Mouse (Mus musculus) C2C12 (cell line): ENCODE results near the gene Gm49601. TPM values are rescaled to one million over a fixed set of nuclear protein-coding genes. Genes with fewer than 3 reads are reported as not detected.

Source experiments
- H3K27me3 ChIP-seq: one replicate; pipeline ENCODE4 v1.6.1; 2011; ENCODE audit not compliant: control insufficient read depth, insufficient read depth, insufficient read length
- H3K36me3 ChIP-seq: one replicate; pipeline ENCODE4 v1.6.1; 2011; ENCODE audit not compliant: control insufficient read depth, insufficient read depth
- H3K4me3 ChIP-seq: one replicate; pipeline ENCODE4 v1.5.1; 2011; ENCODE audit warnings: mild to moderate bottlenecking, control low read depth; ENCODE audit not compliant: poor library complexity, insufficient read depth, severe bottlenecking
- H3K79me2 ChIP-seq: one replicate; pipeline ENCODE4 v1.6.1; 2011; ENCODE audit not compliant: control insufficient read depth, insufficient read depth
- H3K79me3 ChIP-seq: one replicate; pipeline ENCODE4 v1.6.1; 2011; ENCODE audit warnings: low read depth, control low read depth
- H3ac ChIP-seq: one replicate; pipeline ENCODE3; 2011; ENCODE audit warnings: low read depth; ENCODE audit not compliant: control insufficient read depth, insufficient read length
- CEBPB ChIP-seq: IDR thresholded peaks from one replicate; pipeline ENCODE4 v1.6.1; 2011; ENCODE audit warnings: low read depth, mild to moderate bottlenecking, control low read depth, moderate library complexity
- CTCF ChIP-seq: IDR thresholded peaks from one replicate; pipeline ENCODE4 v1.5.1; 2011; ENCODE audit not compliant: control insufficient read depth, insufficient read depth, insufficient read length
- FOSL1 ChIP-seq: IDR thresholded peaks from one replicate; pipeline ENCODE4 v1.8.0; 2011; ENCODE audit warnings: mild to moderate bottlenecking, low read length; ENCODE audit not compliant: poor library complexity, insufficient read depth, severe bottlenecking
- MAX ChIP-seq: IDR thresholded peaks from one replicate; pipeline ENCODE4 v1.6.1; 2011; ENCODE audit warnings: mild to moderate bottlenecking, control low read depth
- MYOD1 ChIP-seq: IDR thresholded peaks from one replicate; pipeline ENCODE4 v1.6.1; 2011; ENCODE audit warnings: low read depth; ENCODE audit not compliant: control insufficient read depth, insufficient read length
- MYOG ChIP-seq: IDR thresholded peaks from one replicate; pipeline ENCODE4 v1.6.1; 2011; ENCODE audit not compliant: control insufficient read depth, insufficient read length; ENCODE audit errors: extremely low read depth
- USF1 ChIP-seq: IDR thresholded peaks from one replicate; pipeline ENCODE4 v1.6.1; 2011; ENCODE audit warnings: low read depth, mild to moderate bottlenecking, control low read depth, moderate library complexity
- polyA plus RNA-seq: library from polyadenylated mRNA; unstranded; fragments of >200 nt; fragmentation: generic; extraction: Trizol; gene quantifications from one replicate; pipeline ENCODE4 v1.2.1, GENCODE M21; 2012; ENCODE audit warnings: missing spikeins

Gene Gm49601
- polyA plus RNA-seq, 1 experiment, result 5.3 TPM

- H3K4me3 ChIP-seq, result no peak overlapping the region
These were observed 45.1 kb downstream of the Gm49601 start for GRCm38 (mm10) chr16:18581050-18581622.

GRCm38 (mm10) chr16:18580389-18580788 is 45.8 kb downstream of the Gm49601 start:
- no peak for TF ChIP-seq FOSL1
- no peak for TF ChIP-seq MYOD1
- TF ChIP-seq CTCF, result no peak
- TF ChIP-seq CEBPB, result no peak
- no peak for TF ChIP-seq USF1
- no peak for TF ChIP-seq MYOG
- peaks cover 11% of the 10 kb centered on the region for H3K79me2 ChIP-seq
- H3K27me3 ChIP-seq, result no peaks in the 10 kb centered on the region
- peaks cover 2% of the 10 kb centered on the region for H3K79me3 ChIP-seq
- no peak overlapping the region for H3ac ChIP-seq
- H3K36me3 ChIP-seq, result peaks cover 22% of the 10 kb centered on the region
- H3K4me3 ChIP-seq, result no peak overlapping the region

More at GRCm38 (mm10) chr16:18581050-18581622, 45.1 kb downstream of the Gm49601 start:
- Histone ChIP-seq H3K27me3 (no peaks in the 10 kb centered on the region), H3ac (no peak overlapping the region), H3K79me3 (peaks cover 2% of the 10 kb centered on the region), H3K79me2 (peaks cover 18% of the 10 kb centered on the region), H3K36me3 (peaks cover 22% of the 10 kb centered on the region)
- TF ChIP-seq FOSL1, result no peak
- no peak for TF ChIP-seq CEBPB
- TF ChIP-seq CTCF, result no peak
- no peak for TF ChIP-seq USF1
- TF ChIP-seq MAX, result no peak
- no peak for TF ChIP-seq MYOG
- TF ChIP-seq MYOD1, result no peak

- H3ac ChIP-seq, result no peak overlapping the region
- H3K4me3 ChIP-seq, result no peak overlapping the region
- no peaks in the 10 kb centered on the region for H3K27me3 ChIP-seq
- TF ChIP-seq CEBPB (no peak), USF1 (no peak), MYOD1 (no peak), CTCF (no peak), MAX (no peak), MYOG (no peak)
- H3K79me3 ChIP-seq, result no peaks in the 10 kb centered on the region
- peaks cover 9% of the 10 kb centered on the region for H3K36me3 ChIP-seq
- no peaks in the 10 kb centered on the region for H3K79me2 ChIP-seq
These were observed 48.5 kb downstream of the Gm49601 start for GRCm38 (mm10) chr16:18577599-18578160.

GRCm38 (mm10) chr16:18577071-18577470 is 49.2 kb downstream of the Gm49601 start:
- H3K27me3 ChIP-seq, result no peaks in the 10 kb centered on the region
- TF ChIP-seq FOSL1, result no peak
- no peak for TF ChIP-seq MAX
- TF ChIP-seq CTCF, result no peak
- TF ChIP-seq MYOG, result no peak
- no peak for TF ChIP-seq USF1
- TF ChIP-seq CEBPB, result no peak
- no peak for TF ChIP-seq MYOD1
- no peaks in the 10 kb centered on the region for H3K79me3 ChIP-seq

GRCm38 (mm10) chr16:18574196-18574595 is 52.0 kb downstream of the Gm49601 start:
- Histone ChIP-seq H3K36me3 (no peaks in the 10 kb centered on the region), H3K4me3 (no peak overlapping the region), H3K79me2 (no peaks in the 10 kb centered on the region), H3ac (no peak overlapping the region), H3K27me3 (no peaks in the 10 kb centered on the region), H3K79me3 (no peaks in the 10 kb centered on the region)
- TF ChIP-seq CTCF (no peak), MAX (no peak), MYOD1 (no peak), CEBPB (no peak), FOSL1 (no peak), MYOG (no peak), USF1 (no peak)

More at GRCm38 (mm10) chr16:18577071-18577470, 49.2 kb downstream of the Gm49601 start:
- no peaks in the 10 kb centered on the region for H3K79me2 ChIP-seq
- no peak overlapping the region for H3K4me3 ChIP-seq
- H3K36me3 ChIP-seq, result peaks cover 9% of the 10 kb centered on the region
- H3ac ChIP-seq, result no peak overlapping the region

Other genes starting within 250 kb of the Gm49601 start
- 19.4 TPM for gene Txnrd2, start 200.0 kb downstream of the Gm49601 start, polyA plus RNA-seq
- gene Comt, start 199.6 kb downstream of the Gm49601 start, polyA plus RNA-seq, result 96.2 TPM
- gene Gnb1l, start 127.7 kb downstream of the Gm49601 start, polyA plus RNA-seq, result 13.3 TPM
- 10.6 TPM for gene Rtl10, start 127.5 kb downstream of the Gm49601 start, polyA plus RNA-seq
- gene Tbx1, start 35.8 kb downstream of the Gm49601 start, polyA plus RNA-seq, result 12.1 TPM
- gene Gp1bb, start 4.0 kb downstream of the Gm49601 start, polyA plus RNA-seq, result 6.4 TPM
- gene Sept5, start 3.5 kb upstream of the Gm49601 start, polyA plus RNA-seq, result 74.2 TPM
- gene Cldn5, start 150.4 kb upstream of the Gm49601 start, polyA plus RNA-seq, result 0.02 TPM
- gene Ufd1, start 185.4 kb upstream of the Gm49601 start, polyA plus RNA-seq, result 35.5 TPM
- gene Cdc45, start 185.6 kb upstream of the Gm49601 start, polyA plus RNA-seq, result 52.1 TPM
- gene 2510002D24Rik, start 210.2 kb upstream of the Gm49601 start, polyA plus RNA-seq, result 1.5 TPM
- not detected for gene Gm28539, start 210.2 kb upstream of the Gm49601 start, polyA plus RNA-seq